Mouse (Mus musculus) MEL (cell line): ENCODE measurements around the gene Crxos. TPM values are rescaled to one million over a fixed set of nuclear protein-coding genes. Genes with fewer than 3 reads are reported as not detected.

Source experiments
- DNase-seq: peaks from one replicate; pipeline ENCODE4 v3.0.0; 2011; ENCODE audit warnings: low read depth, low spot score
- H3K27ac ChIP-seq: 2 replicates; pipeline ENCODE4 v1.5.1; 2012; ENCODE audit warnings: low read depth, mild to moderate bottlenecking, control low read depth, low read length, moderate library complexity; ENCODE audit not compliant: control insufficient read depth
- H3K27me3 ChIP-seq, 2 experiments: fragments of 150-350 bp in 1 of 2; sonication (generic) in 1 of 2; 2 replicates each; pipeline ENCODE4 v1.6.1; 2012; ENCODE audit warnings: low read length in 2 of 2, mild to moderate bottlenecking in 2 of 2, improper control_type of control experiment in 1 of 2, moderate library complexity in 1 of 2; ENCODE audit not compliant: insufficient read depth in 2 of 2, control insufficient read depth in 1 of 2
- H3K36me3 ChIP-seq, 2 experiments: 2 replicates each; pipeline ENCODE4 v1.6.1; 2012 to 2014; ENCODE audit warnings: low read length in 2 of 2, improper control_type of control experiment in 1 of 2, inconsistent platforms in 1 of 2, mild to moderate bottlenecking in 1 of 2; ENCODE audit not compliant: insufficient read depth in 2 of 2, control insufficient read depth in 1 of 2
- H3K4me1 ChIP-seq, 2 experiments: fragments of 150-350 bp in 1 of 2; sonication (generic) in 1 of 2; 2 replicates each; pipeline ENCODE4 v1.6.1; 2012; ENCODE audit warnings: low read length in 2 of 2, improper control_type of control experiment in 1 of 2, mild to moderate bottlenecking in 1 of 2; ENCODE audit not compliant: insufficient read depth in 2 of 2, control insufficient read depth in 1 of 2
- H3K4me3 ChIP-seq, 2 experiments: fragments of 150-350 bp in 1 of 2; sonication (generic) in 1 of 2; 2 replicates each; pipeline ENCODE4 v1.5.1; 2012; ENCODE audit warnings: low read depth in 2 of 2, low read length in 2 of 2, mild to moderate bottlenecking in 2 of 2, moderate library complexity in 2 of 2, control low read depth in 1 of 2, improper control_type of control experiment in 1 of 2; ENCODE audit not compliant: control insufficient read depth in 1 of 2, insufficient read depth in 1 of 2
- H3K79me2 ChIP-seq: 2 replicates; pipeline ENCODE4 v1.6.1; 2012; ENCODE audit warnings: mild to moderate bottlenecking, low read length, moderate library complexity; ENCODE audit not compliant: control insufficient read depth, poor library complexity, insufficient read depth
- H3K9ac ChIP-seq: 2 replicates; pipeline ENCODE4 v1.6.1; 2012; ENCODE audit warnings: low read depth, mild to moderate bottlenecking, control low read depth, low read length, moderate library complexity; ENCODE audit not compliant: control insufficient read depth, poor library complexity, severe bottlenecking
- H3K9me3 ChIP-seq: fragments of 150-350 bp; sonication (generic); replicated peaks from 2 replicates; pipeline ENCODE4 v1.6.1; 2012; ENCODE audit warnings: mild to moderate bottlenecking, low read length, improper control_type of control experiment, moderate library complexity; ENCODE audit not compliant: insufficient read depth
- CHD2 ChIP-seq: IDR thresholded peaks from 2 replicates; pipeline ENCODE4 v1.6.1; 2011; ENCODE audit warnings: low read length, improper control_type of control experiment
- CTCF ChIP-seq, 3 experiments: IDR thresholded peaks in 2 of 3; conservative IDR thresholded peaks in 1 of 3; 2 replicates each; pipeline ENCODE4 v1.5.1; 2011 to 2012; ENCODE audit warnings: low read length in 3 of 3, low read depth in 2 of 3, mild to moderate bottlenecking in 2 of 3, improper control_type of control experiment in 1 of 3, inconsistent platforms in 1 of 3, mixed read lengths in 1 of 3, moderate library complexity in 1 of 3; ENCODE audit not compliant: control insufficient read depth in 1 of 3, insufficient read depth in 1 of 3, poor library complexity in 1 of 3, severe bottlenecking in 1 of 3
- EP300 ChIP-seq, 2 experiments: IDR thresholded peaks; 2 replicates each; pipeline ENCODE4 v1.6.1; 2011; ENCODE audit warnings: improper control_type of control experiment in 2 of 2, low read length in 2 of 2, low read depth in 1 of 2, mild to moderate bottlenecking in 1 of 2
- ETS1 ChIP-seq: IDR thresholded peaks from 2 replicates; pipeline ENCODE4 v1.6.1; 2012; ENCODE audit warnings: low read depth, mild to moderate bottlenecking, inconsistent platforms, low read length, improper control_type of control experiment, moderate library complexity
- GABPA ChIP-seq: IDR thresholded peaks from 2 replicates; pipeline ENCODE4 v1.6.1; 2012; ENCODE audit warnings: low read depth, mild to moderate bottlenecking, inconsistent platforms, low read length, improper control_type of control experiment, moderate library complexity
- GATA1 ChIP-seq: IDR thresholded peaks from 2 replicates; pipeline ENCODE4 v1.6.1; 2011; ENCODE audit warnings: low read depth, low read length, improper control_type of control experiment
- HCFC1 ChIP-seq: IDR thresholded peaks from 2 replicates; pipeline ENCODE4 v1.6.1; 2012; ENCODE audit warnings: low read depth, mild to moderate bottlenecking, inconsistent platforms, low read length, improper control_type of control experiment, moderate library complexity
- JUND ChIP-seq: IDR thresholded peaks from 2 replicates; pipeline ENCODE4 v1.6.1; 2011; ENCODE audit warnings: low read depth, mild to moderate bottlenecking, improper control_type of control experiment, low read length
- KAT2A ChIP-seq: conservative IDR thresholded peaks from 2 replicates; pipeline ENCODE4 v1.6.1; 2012; ENCODE audit warnings: low read depth, low read length, improper control_type of control experiment, inconsistent platforms
- MAFK ChIP-seq: IDR thresholded peaks from 2 replicates; pipeline ENCODE4 v1.6.1; 2011; ENCODE audit warnings: low read depth, mild to moderate bottlenecking, low read length, improper control_type of control experiment, borderline replicate concordance
- MAX ChIP-seq: IDR thresholded peaks from 2 replicates; pipeline ENCODE4 v1.6.1; 2011; ENCODE audit warnings: low read length, improper control_type of control experiment
- MAZ ChIP-seq: IDR thresholded peaks from 2 replicates; pipeline ENCODE4 v1.6.1; 2012; ENCODE audit warnings: low read depth, mild to moderate bottlenecking, inconsistent platforms, low read length, improper control_type of control experiment
- MXI1 ChIP-seq: IDR thresholded peaks from 2 replicates; pipeline ENCODE4 v1.6.1; 2011; ENCODE audit warnings: mild to moderate bottlenecking, low read depth, low read length, improper control_type of control experiment
- MYB ChIP-seq: IDR thresholded peaks from 2 replicates; pipeline ENCODE4 v1.6.1; 2011; ENCODE audit warnings: mild to moderate bottlenecking, low read depth, low read length, improper control_type of control experiment
- MYC ChIP-seq: IDR thresholded peaks from 2 replicates; pipeline ENCODE4 v1.6.1; 2011; ENCODE audit warnings: low read depth, mild to moderate bottlenecking, low read length, improper control_type of control experiment, moderate library complexity
- NELFE ChIP-seq: IDR thresholded peaks from 2 replicates; pipeline ENCODE4 v1.6.1; 2011; ENCODE audit warnings: low read depth, low read length, improper control_type of control experiment
- NRF1 ChIP-seq: IDR thresholded peaks from 2 replicates; pipeline ENCODE4 v1.6.1; 2014; ENCODE audit warnings: low read depth, mild to moderate bottlenecking, inconsistent platforms, low read length, improper control_type of control experiment, moderate library complexity; ENCODE audit not compliant: poor library complexity, insufficient read depth, severe bottlenecking
- POLR2A ChIP-seq, 2 experiments: IDR thresholded peaks; 2 replicates each; pipeline ENCODE4 v1.6.1; 2011 to 2012; ENCODE audit warnings: low read length in 2 of 2, mild to moderate bottlenecking in 2 of 2, control low read depth in 1 of 2, improper control_type of control experiment in 1 of 2, low read depth in 1 of 2, moderate library complexity in 1 of 2; ENCODE audit not compliant: control insufficient read depth in 1 of 2, insufficient read depth in 1 of 2, poor library complexity in 1 of 2
- POLR2AphosphoS2 ChIP-seq: IDR thresholded peaks from 2 replicates; pipeline ENCODE4 v1.6.1; 2011; ENCODE audit warnings: low read length, improper control_type of control experiment
- RAD21 ChIP-seq: IDR thresholded peaks from 2 replicates; pipeline ENCODE4 v1.6.1; 2011; ENCODE audit warnings: mild to moderate bottlenecking, low read depth, low read length, improper control_type of control experiment
- SIN3A ChIP-seq: IDR thresholded peaks from 2 replicates; pipeline ENCODE4 v1.6.1; 2012; ENCODE audit warnings: low read length, improper control_type of control experiment, inconsistent platforms
- SMC3 ChIP-seq: IDR thresholded peaks from 2 replicates; pipeline ENCODE4 v1.6.1; 2011; ENCODE audit warnings: low read depth, low read length, improper control_type of control experiment
- TAL1 ChIP-seq: IDR thresholded peaks from 2 replicates; pipeline ENCODE4 v1.6.1; 2012; ENCODE audit warnings: mild to moderate bottlenecking, inconsistent platforms, low read length, moderate library complexity, mixed read lengths
- TBP ChIP-seq: IDR thresholded peaks from 2 replicates; pipeline ENCODE4 v1.8.0; 2011; ENCODE audit warnings: low read depth, low read length, improper control_type of control experiment
- TCF12 ChIP-seq: IDR thresholded peaks from 2 replicates; pipeline ENCODE4 v1.6.1; 2014; ENCODE audit warnings: low read depth, mild to moderate bottlenecking, inconsistent platforms, low read length, improper control_type of control experiment, moderate library complexity
- USF2 ChIP-seq, 2 experiments: IDR thresholded peaks; 2 replicates each; pipeline ENCODE4 v1.6.1; 2011 to 2012; ENCODE audit warnings: improper control_type of control experiment in 2 of 2, low read length in 2 of 2, borderline replicate concordance in 1 of 2, inconsistent platforms in 1 of 2, low read depth in 1 of 2, mild to moderate bottlenecking in 1 of 2; ENCODE audit not compliant: insufficient read depth in 1 of 2
- ZMIZ1 ChIP-seq: IDR thresholded peaks from 2 replicates; pipeline ENCODE4 v1.6.1; 2012; ENCODE audit warnings: low read depth, mild to moderate bottlenecking, inconsistent platforms, low read length, improper control_type of control experiment, moderate library complexity
- polyA plus RNA-seq, 2 experiments: library from polyadenylated mRNA; stranded (reverse) in 1 of 2; unstranded in 1 of 2; fragments of >175 nt in 1 of 2; fragments of >200 nt in 1 of 2; gene quantifications; 2 replicates each; pipeline versions ENCODE4 v1.2.1 to v1.2.4; 2012; ENCODE audit warnings: low replicate concordance in 2 of 2, low read depth in 1 of 2; ENCODE audit not compliant: insufficient read length in 2 of 2, insufficient read depth in 1 of 2, missing spikeins in 1 of 2
- total RNA-seq: library from RNA; depleted of rRNA; stranded (reverse); fragments of 300-350 nt; gene quantifications from 2 replicates; pipeline ENCODE4 v1.2.3, GENCODE M21; 2012

Gene Crxos
- total and polyA plus RNA-seq, 3 experiments, result 0.10 TPM; not detected in 2

- DNase-seq, result peak; percentile 88
- H3K27me3 ChIP-seq, result no peaks in the 10 kb centered on the region
- H3K4me1 ChIP-seq, result peaks cover 7 to 52% of the 10 kb centered on the region in 2 experiments
- no peak for TF ChIP-seq GABPA
- peak in 1 of 2 experiments; percentile 32; a peak in 1 of 4 replicates for TF ChIP-seq POLR2A (IDR thresholded peaks at IDR 0.05; ENCODE audit: control insufficient read depth in 1 of 2, insufficient read depth in 1 of 2, low read depth in 1 of 2, low read length in 2 of 2, poor library complexity in 1 of 2)
- TF ChIP-seq TCF12, result 0 out of 2 replicates have a peak, but pooled peaks have one; percentile 16
- TF ChIP-seq MXI1, result peak; percentile 53; the same call in 1 of the 2 replicates
- peak; percentile 42; the same call in 1 of the 2 replicates for TF ChIP-seq MAZ
- no peak for TF ChIP-seq USF2 (IDR thresholded peaks at IDR 0.05; ENCODE audit: borderline replicate concordance in 1 of 2, insufficient read depth in 1 of 2, low read depth in 1 of 2, low read length in 2 of 2)
- 0 out of 2 replicates have a peak, but pooled peaks have one; percentile 17 for TF ChIP-seq MYC
- peak; percentile 69 for TF ChIP-seq SMC3
- no peak for TF ChIP-seq SIN3A
- peak; percentile 34; the same call in 1 of the 2 replicates for TF ChIP-seq POLR2AphosphoS2
- TF ChIP-seq ETS1, result 0 out of 2 replicates have a peak, but pooled peaks have one; percentile 6
- peak in 1 of 2 experiments; percentile 18; a peak in 1 of 4 replicates for TF ChIP-seq EP300 (IDR thresholded peaks at IDR 0.05; ENCODE audit: low read depth in 1 of 2, low read length in 2 of 2)
- peak; percentile 47 for TF ChIP-seq RAD21
- TF ChIP-seq HCFC1, result 0 out of 2 replicates have a peak, but pooled peaks have one; percentile 44
- TF ChIP-seq NELFE, result peak; percentile 46; the same call in 1 of the 2 replicates
- no peak for TF ChIP-seq KAT2A
- TF ChIP-seq CTCF (IDR thresholded peaks at IDR 0.05 in 2 of 3, conservative IDR thresholded peaks at IDR 0.05 in 1 of 3; ENCODE audit: control insufficient read depth in 1 of 3, insufficient read depth in 1 of 3, low read depth in 2 of 3, low read length in 3 of 3, poor library complexity in 1 of 3, severe bottlenecking in 1 of 3), result peak; percentile 64 to 89 (median 77)
- TF ChIP-seq, all 39 proteins: peak for 13
- Histone ChIP-seq H3K79me2 (peaks cover 22% of the 10 kb centered on the region), H3K9me3 (no peaks in the 10 kb centered on the region), H3K27ac (peak overlapping the region; percentile 97), H3K9ac (peak overlapping the region; percentile 68), H3K36me3 (peaks cover 0 to 55% of the 10 kb centered on the region in 2 experiments; a peak in 2 of 4 replicates), H3K4me3 (peak overlapping the region; percentile 23 to 54)
Observed at GRCm38 (mm10) chr7:15948381-15948941, 66.0 kb downstream of the Crxos start.

GRCm38 (mm10) chr7:15949216-15949790 is 66.9 kb downstream of the Crxos start:
- H3K9me3 ChIP-seq, result no peaks in the 10 kb centered on the region
- DNase-seq, result peak; percentile 54
- peaks cover 15% of the 10 kb centered on the region for H3K79me2 ChIP-seq
- peak overlapping the region; percentile 16; the same call in 1 of the 2 replicates for H3K27ac ChIP-seq
- peak overlapping the region in 1 of 2 experiments; percentile 17; a peak in 1 of 4 replicates for H3K4me3 ChIP-seq
- H3K27me3 ChIP-seq, result no peaks in the 10 kb centered on the region
- H3K4me1 ChIP-seq, result peaks cover 7 to 57% of the 10 kb centered on the region in 2 experiments
- peaks cover 0 to 60% of the 10 kb centered on the region in 2 experiments; a peak in 2 of 4 replicates for H3K36me3 ChIP-seq
- H3K9ac ChIP-seq, result peak overlapping the region; percentile 34; the same call in 1 of the 2 replicates
- TF ChIP-seq MAX (no peak), ETS1 (peak; percentile 42; the same call in 1 of the 2 replicates), TAL1 (no peak), CTCF (IDR thresholded peaks at IDR 0.05 in 2 of 3, conservative IDR thresholded peaks at IDR 0.05 in 1 of 3; ENCODE audit: control insufficient read depth in 1 of 3, insufficient read depth in 1 of 3, low read depth in 2 of 3, low read length in 3 of 3, poor library complexity in 1 of 3, severe bottlenecking in 1 of 3) (no peak), ZMIZ1 (no peak), CHD2 (no peak), EP300 (IDR thresholded peaks at IDR 0.05; ENCODE audit: low read depth in 1 of 2, low read length in 2 of 2) (peak; percentile 18 to 62; a peak in 2 of 4 replicates), MAZ (0 out of 2 replicates have a peak, but pooled peaks have one; percentile 8), HCFC1 (no peak), MAFK (peak; percentile 59; the same call in 1 of the 2 replicates), JUND (no peak), POLR2A (IDR thresholded peaks at IDR 0.05; ENCODE audit: control insufficient read depth in 1 of 2, insufficient read depth in 1 of 2, low read depth in 1 of 2, low read length in 2 of 2, poor library complexity in 1 of 2) (no peak), TBP (no peak), NRF1 (no peak), TCF12 (no peak), MYB (no peak), MXI1 (no peak), GATA1 (peak; percentile 71)
